Mouse (Mus musculus) urinary bladder, adult 18-20 months (tissue): ENCODE results near the gene Pheta2.

Source experiments
- DNase-seq, 2 experiments: peaks; one replicate each; pipeline ENCODE4 v3.0.0; 2022; ENCODE audit warnings: low spot score in 2 of 2, mixed read lengths in 2 of 2

Gene Pheta2

DNA sequence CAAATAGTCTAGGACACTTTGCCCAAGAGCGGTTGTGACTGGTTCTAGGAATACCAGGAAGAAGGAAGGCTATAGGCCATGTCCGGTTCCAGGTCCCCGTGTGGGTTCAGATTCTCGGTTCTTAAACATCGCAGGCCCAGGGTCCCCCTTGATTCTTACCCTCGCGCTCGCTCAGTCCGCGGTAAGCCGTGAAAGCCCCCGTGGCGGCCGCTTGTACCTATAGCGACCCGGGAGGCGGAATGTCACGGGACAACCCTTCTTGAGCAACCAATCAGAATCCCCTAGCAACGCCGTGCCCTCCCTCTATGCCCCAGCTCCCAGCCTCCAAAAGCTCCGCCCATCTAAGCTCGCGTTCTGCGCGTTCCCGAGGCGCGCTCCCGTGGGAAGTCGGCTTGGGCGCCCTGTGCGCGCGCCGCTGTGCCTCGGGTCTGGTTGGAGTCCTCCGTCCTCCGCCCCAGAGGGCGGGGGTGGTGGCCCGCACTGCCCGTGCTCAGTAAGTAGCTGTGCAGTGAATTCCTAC is at the start of gene Pheta2, which contains the start of the genes Naga and Smdt1:
Gene Pheta2 (plus strand): TSS at position 350 of the 520 bp plus-strand sequence.
Gene Naga (minus strand): TSS at position 333 of the 520 bp plus-strand sequence.
Gene Smdt1 (plus strand): TSS at position 367 of the 520 bp plus-strand sequence.
- peak; percentile 93 for DNase-seq

DNA sequence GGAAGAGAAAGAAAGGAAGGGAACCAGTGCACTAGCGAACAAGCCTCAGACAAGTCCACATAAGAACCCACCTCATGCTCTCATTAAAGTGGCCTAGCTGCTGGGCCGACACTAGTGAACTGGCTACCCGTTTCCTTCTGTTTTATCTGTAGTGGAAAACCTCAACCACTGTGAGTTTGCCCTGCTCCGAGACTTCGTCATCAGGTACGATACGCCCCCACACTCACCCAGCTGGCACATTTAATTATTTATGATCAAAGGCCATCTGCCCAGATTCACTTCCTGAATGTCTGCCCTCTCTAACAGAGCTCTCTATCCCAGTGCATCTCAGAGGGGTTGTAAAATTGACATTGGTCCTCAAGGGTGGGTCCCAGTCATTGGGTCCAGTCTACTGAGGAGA is 48.5 kb upstream of the Pheta2 start:
- no peak for DNase-seq

DNA sequence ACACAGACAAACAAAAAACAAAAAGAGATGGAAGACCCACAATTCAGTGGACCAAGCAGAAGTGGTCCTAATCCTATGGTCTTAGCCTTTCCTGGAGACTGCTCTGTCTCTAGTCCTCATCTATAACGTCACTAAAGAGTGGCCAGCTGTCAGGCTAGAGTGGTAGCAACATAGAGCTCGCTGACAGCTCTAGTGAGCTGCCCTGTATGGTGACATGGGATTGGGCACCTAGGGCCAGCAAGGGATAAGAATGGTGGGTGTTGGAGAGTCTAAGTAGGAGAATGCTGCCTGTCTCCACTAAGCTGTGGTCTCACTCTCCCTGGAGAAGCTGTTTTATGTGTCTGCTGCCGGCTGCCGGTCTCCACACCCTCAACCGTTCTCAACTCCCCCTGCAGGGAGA is 45.9 kb upstream of the Pheta2 start:
- DNase-seq = no peak

DNA sequence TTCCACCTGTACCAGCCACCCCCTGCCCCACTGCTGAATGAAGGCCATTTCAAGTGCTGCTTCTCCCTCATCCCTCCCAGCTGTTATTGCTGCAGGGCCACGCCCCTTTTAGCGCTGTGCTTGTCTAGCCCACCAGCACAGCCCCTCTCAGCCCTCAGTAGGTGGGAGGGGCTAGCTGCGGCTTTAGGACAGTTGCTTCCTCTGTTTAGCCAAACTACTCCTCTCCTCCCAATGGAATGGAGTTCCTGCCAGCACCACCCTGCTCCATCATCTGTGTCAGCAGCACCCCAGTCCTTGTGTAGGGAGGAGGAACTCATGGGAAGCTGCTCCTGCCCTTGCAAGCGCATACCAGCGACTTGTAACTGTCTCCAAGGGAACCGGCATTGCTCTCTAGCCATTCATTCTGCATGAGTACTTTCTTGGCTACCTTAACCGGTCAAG is 45.5 kb upstream of the Pheta2 start:
- DNase-seq = no peak

DNA sequence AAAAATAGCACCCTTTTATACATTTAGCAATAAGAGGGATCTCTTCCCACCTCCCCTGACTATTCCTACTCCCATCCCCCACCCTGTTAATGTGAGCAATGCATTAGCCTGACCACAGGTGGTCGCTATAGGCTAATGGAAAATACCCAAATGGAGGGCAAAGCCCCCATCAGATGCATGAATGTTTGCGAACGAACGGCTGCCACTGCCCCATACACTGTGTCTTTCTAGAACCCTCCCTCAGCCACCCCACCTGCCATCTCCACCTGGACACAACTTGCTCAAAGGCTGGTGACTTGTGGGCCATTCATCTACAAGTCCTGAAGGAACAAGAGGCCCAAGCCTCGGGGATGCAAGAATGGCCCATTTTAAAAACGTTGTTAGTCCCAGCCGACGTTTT is 44.7 kb upstream of the Pheta2 start:
- no peak for DNase-seq

DNA sequence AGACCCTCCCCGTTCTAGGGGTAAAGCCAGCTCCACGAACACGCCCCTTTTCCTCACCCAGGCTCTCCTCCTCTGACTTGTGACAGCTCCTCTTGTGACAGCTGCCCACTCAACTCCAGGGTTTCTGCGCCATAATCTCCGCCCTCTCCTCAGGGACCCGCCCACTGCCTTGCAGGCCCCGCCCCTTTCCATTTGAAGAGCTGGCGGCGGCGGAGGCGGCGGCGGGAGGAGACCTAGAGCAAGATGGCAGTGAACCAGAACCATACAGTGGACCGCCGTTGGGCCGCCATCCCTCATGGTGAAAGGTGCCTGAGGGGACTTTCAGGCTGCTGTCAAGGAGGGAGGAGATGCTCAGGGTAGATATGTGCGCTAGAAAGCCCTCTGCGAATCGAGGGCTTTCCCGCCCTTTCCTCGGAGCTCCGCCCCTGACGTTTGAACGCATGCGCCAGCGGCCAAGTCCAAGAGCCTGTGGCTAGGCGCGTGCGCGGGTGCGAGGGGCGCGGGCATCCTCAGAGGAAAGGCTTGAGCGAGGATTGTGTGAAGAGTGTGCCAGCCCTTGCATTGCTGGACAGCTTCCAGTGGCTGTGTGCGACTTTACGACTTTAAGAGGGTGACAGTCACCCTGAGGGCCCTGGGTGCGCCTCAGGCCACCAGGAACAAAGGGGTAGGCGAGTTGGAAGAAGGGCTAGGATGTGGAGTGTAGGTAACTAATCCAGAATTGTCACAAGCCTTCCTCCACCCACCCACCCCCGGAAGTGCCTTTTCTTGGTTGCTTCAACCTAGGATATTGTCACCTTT is 39.8 kb upstream of the Pheta2 start, which contains the start of gene Wbp2nl:
Gene Wbp2nl (plus strand): TSS at position 191 of the 798 bp plus-strand sequence.
- DNase-seq = no peak

DNA sequence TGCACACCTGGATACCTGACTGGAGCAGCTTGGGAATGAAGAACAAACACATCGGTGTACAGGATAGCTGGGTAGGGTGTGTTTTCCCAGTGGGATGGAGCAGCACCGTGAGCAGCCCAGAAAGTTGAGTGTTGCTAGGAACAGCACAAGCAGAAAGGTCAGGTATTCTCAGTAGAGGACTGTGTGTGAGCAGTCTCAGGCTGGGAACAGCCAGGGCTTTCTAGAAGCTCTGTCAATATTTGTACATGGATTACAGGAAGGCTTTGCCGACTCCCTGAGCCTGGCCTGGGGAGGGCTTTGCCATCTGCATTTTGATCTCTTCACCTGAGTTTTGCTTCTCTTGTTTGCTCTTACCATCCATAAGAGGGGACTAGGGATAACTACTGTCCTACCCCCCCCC is 31.6 kb upstream of the Pheta2 start:
- DNase-seq = no peak

DNA sequence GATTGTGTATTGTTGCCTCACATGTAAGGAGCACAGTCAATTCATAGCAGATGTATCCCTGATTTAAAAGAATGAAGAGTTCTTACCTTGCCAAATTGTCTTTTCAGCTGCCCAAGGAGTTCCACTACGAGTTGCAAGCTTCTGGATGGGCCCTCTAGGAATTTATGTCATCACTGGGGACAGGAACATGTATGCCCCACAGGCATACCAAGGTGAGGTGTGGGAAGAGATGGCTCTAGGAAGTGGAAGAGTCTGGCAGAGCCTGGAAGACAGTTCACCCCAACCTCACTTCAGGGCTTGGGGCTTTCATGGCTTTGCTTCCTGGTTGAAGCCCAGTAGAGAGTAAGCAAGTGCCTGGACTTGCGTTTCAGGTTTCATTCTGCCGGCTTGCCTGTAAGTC is 30.3 kb upstream of the Pheta2 start:
- DNase-seq = no peak

DNA sequence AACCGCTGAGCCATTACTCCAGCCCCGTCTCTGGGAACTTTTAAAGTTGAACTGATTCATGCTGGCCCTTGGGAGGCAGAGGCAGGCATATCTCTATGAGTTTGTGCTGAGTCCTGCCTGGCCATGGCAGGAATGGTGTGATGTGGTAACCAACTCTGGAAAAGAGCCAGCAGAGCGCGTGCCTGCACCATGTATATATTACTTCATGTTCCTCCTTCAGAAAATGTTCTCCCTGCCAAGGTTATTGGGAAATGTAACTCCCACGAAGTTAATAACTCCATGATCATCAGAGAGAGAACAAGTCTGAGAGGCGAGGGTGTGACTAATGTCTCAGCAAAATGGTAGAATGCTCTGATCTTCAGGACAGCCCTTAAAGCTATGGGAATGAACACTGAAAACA is 20.9 kb upstream of the Pheta2 start:
- no peak for DNase-seq

DNA sequence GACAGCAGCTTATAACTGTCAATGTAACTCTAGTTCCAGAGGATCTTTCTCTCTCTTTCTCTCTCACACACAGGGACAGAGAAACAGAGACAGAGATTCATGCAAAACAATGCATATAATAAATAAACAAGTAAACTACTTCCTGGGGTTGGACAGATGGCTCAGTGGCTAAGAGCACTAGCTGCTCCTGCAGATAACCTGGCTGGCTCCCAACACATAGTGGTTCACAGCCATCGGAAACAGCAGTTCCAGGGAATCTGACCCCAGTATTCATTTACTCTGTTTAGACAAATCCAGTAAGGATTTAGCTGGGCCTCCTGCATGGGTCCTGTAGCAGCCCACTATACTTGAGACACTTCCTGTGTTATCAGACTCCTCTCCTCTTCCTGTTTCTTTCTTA is 19.1 kb upstream of the Pheta2 start:
- no peak for DNase-seq

DNA sequence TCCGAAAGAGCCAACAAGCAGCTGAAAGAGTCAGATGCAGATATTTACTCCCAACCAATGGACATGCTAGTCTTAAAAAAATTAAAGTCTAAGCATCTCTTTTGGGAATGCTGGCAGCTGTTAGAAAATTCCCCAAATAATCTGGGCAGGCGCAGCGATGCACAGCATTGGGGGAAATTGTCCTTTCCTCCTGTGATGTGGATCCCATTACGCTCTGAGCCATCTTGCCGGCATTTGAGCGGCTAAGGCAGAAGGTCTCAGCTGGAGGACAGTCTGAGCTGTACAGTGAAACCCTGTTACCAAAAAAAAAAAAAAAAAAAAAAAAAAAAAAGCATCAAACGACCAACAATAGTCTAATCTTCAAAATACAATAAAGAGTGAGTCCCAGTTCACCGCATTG is 16.5 kb upstream of the Pheta2 start:
- DNase-seq = no peak

DNA sequence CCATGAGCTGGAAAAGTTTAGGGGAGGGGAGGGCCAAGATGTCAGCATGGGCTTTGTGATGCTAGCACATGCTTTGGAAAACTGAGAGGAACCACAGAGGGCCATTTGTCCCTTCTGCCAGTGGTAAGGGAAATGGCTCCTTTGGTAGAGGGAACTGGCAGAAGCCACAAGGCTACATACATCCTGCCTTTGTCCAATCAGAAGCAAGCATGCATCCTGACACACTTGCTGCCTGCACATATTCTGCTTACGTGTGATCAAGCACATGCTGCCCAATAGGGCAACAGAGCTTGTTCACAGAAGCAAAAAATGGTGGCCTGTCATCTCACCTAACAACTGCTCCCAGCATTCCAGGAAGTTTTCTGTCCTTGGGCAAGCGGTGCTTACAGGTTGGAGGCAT is 13.4 kb upstream of the Pheta2 start:
- no peak for DNase-seq

DNA sequence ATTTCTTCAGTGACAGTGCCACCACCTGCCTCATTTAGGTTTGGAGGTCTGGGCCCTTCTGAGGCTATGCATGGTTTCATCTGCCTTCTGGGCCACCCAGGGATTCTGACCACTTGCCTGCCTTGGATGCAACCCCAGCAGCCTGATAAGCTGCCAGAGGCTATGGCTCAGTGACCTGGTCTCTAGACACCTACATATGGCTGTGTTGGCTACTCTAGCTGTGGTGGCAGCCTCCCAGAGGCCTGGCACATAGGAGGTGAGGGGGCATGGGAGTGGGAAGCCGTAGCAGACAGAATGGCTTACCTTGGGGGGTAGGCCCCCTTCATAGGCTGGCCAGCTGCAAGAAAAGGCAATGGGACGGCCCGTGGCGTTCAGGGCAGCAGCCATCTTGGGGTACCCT is 3.5 kb upstream of the Pheta2 start:
- DNase-seq = no peak

DNA sequence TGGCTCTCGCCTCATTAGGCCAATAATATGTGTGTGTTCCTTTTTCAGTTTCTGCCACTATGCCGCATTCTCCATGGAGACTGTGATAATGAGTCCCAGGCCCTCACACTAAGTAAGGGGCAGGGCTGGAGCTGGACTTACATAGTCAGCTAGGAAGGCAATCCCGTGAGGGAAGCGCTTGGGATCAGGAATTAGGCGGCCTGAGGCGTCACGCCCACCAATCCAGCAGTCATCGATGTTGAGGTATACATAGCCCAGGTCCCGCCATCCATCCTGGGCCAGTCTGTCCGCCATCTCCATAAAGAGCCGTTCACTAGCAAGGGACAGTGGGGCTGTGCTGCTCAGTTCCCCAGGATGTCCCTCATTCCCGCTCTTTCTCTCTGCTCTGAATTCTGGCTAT is 2.1 kb upstream of the Pheta2 start:
- DNase-seq = no peak

DNA sequence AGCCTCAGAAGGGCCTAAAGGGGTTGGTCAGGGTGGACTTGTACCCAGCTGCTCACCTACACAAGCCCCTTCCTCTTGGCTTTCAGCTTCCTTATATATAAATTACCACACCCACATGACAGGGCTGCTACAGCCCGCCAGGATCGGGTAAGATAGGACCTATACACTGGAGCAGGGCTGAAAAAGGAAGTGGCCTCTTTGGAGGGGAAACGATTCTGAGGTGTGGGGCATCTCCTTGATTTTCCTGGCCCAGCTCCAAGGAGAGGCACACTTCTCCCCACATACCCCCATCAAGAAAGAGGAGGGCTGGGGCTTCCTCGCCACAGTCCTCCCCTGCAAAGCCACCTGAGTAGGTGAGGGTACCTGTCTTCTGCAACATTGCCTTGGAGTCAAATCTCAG is 867 bp upstream of the Pheta2 start:
- DNase-seq = no peak

DNA sequence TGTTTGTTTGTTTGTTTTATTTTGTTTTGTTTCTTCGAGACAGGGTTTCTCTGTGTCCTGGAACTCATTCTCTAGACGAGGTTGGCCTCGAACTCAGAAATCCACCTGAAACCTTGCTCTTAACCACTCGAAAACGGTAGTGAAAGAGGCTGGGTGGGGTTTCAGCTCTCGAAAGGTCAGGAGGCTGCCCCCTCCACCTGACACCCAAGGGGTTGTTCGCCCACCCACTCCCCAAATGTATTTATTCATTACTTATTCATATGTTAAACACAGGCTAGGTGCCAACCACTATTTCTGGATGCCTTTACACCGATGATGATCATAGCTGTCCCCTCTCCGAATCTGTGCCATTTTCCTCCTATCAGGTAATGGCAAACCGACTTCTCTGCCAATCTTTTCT is 408 bp downstream of the Pheta2 start:
- DNase-seq = no peak

DNA sequence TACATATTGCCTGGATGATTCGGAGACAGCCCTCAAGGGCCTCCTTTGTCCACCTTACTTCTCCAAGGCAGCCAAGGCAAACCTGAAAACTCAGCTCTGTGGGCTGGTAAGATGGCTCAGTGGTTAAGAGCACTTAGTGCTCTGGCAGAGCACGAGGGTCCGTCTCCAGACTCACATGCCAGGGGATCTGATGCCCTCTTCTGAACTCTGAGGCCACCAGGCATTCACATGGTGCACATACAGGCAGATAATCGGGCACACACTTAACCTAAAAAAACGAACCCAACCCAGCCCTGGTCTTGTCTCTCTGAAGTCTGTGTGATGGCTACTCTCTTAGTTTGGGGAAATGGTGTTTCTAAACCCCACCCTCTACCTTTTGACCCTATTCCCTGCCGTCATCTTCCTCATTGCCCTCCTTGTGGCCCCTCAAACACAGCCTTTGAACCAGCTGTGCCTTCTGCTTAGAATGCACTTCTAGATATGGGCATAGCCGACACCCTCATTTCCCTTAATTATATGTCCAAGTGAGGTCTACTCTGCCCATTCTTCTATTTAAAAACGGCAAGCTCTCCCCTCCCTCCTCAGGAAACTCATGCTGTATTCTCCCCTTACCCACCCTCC is 1.0 kb downstream of the Pheta2 start:
- DNase-seq = no peak

DNA sequence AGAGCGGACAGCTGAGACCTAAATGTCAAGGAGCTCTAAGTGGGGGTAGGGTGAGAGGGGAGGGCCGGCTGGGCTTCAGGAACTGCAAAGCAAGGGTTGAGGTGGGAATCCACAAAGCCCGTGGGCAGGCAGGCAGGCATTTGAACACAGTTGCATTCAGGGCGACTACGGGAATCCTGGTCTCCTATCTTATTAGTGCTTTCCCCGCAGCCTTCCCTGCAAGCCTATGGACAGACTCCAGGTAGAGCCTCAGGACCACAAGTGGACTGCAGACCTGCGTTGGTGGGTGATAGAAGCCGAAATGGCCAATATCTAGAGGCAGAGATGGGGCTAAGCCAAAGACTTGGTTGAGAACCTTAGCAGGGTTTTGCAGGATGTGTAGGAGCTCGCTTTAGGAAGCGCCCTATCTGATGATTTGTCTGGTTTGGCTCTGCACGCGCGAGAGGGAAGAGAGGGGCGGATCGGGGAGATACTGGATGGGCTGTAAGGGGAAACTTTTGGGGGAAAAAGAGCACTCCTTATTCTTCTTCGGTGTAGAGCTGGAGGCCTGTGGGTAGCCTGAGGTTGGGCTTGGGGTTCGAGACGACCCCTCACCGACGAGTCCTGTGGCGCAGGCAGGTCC is 1.8 kb downstream of the Pheta2 start:
- DNase-seq = peak in 1 of 2 experiments; percentile 14

DNA sequence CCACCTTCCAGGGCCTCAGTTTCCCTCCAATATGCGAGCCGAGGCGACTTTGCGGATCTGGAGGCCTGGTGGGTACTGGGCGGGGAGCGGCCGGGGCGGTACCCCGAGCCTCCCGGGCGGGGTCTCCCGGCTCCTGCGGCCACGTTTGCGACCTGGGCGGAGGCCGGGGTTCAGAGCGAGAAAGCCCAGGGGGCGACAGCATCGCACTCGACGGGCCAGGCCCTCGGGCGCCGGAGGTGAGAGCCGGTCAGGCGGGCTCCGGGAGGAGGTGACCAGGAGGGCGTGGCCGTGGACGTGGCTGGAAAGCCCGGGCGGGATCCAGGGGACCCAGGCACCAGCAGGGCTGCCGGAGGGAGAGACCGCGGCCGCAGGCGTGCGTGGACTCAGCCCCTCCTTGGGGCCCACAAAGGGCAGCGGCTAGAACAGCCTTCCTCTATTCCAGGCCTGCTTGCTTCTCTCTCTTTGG is 2.3 kb downstream of the Pheta2 start:
- peak; percentile 58 to 60 for DNase-seq

DNA sequence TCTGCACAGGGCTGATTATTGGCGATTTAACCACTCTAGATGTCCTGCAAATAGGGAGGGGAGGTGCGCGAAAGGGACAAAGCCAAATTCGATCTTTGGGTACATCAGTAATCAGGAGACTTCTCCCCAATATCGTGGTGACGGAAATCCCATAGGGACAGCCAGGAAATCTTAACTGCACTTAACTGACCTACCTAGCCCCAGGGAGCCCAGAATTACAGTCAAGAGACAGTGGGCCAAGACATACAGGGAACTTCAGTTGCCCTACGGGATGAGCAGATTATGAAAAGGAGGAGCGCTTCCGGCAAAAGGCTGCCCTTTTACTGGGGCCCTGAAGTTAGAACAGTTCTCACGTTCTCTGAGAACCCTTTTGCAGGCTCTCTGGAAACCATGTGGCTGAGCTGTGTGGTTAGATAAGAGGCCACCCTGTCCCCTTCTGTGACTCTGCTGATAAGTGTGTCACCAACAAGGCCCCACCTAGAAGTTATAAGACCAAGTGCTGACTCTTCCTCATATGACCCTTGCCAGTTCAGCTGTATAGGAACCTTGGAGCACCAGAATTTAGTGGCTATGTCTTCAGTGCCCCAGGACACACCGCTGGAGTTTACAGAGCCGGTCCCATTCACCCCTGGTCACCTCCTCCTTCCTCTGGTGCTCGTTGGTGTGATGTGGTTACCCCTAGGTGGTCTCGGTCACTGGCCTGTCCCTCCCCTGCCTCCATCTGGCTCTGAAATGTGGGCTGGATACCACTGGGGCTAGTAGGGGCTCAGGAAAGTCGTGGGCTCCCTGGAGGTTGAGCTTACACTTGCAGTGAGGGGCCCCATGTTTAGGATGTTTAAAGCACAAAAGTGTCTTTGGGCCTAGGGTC is 3.2 kb downstream of the Pheta2 start:
- DNase-seq = no peak

DNA sequence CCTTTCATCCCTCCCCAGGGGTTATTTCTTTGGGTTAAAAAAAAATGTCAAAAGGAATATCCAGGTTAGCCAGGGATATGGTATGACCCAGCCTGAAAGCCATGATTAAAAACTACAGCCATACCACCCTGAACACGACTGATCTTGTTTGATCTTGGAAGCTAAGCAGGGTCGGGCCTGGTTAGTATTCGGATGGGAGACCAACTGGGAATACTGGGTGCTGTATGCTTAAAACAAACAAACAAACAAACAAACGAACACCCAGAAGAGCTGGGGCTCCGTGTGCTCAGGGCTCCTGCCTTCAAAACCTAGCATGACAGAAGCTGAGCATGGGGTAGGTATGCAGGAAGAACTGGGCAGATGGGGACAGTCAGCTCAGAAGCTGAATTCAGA is 3.8 kb downstream of the Pheta2 start:
- no peak for DNase-seq
